Mouse (Mus musculus): ENCODE results near the gene Cemip. TPM values are rescaled to one million over a fixed set of nuclear protein-coding genes. Genes with fewer than 3 reads are reported as not detected.
A peak's percentile ranks its signal among the peaks of the same experiment; 100 is the strongest.

The Cemip gene
- polyA plus RNA-seq, 1 experiment from 2014 or later = not detected

DNA sequence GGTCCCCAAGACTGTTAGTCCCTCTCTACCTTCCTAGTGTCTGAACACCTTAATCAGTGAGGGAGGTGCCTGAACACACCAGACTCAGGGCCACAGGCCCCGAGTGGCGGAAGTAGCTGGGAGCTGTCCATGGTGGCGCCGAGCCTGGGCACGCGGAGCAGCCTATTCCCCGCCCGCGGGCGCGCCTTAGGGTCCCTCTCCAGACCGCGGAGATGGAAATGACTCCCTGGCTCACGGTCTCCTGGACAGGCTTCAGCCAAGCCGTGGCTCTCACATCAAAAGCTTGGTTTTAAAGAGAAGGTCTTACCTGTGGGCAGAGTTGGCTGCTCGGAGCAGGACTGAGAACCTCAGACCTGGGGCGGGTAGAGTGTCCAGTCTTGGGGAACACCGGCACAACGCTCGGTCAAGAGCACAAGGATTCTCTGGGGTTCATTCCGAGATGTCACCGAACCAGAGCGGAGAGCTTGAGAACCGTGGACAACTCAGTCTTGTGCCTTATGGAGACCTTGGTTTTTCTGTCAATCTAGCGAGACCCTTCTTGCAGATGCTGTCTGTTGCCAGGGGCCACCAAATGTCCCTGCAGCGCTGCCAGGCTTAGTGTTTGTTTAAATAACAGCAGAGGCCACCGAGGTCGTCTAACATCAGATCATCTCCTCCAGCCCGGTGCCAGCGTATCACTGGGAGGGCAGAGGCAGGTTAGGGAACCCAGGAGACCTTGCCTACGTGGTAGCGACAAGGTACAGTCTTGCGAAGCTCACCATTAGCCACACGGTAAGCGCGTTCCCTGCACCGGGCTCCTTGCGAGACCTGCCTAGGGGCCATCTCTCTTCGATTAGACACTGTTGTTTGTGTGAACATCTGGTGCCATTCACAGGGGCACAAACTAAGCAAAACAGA lies 1.0 kb downstream of the Cemip start:
- Histone ChIP-seq H3K4me1 (ENCODE audit: control insufficient read depth, low read depth, low read length) (no peaks in the 10 kb centered on the region), H3K4me2 (ENCODE audit: low read depth, low read length) (no peak overlapping the region), H3K27ac (ENCODE audit: low read length) (no peak overlapping the region), H3K36me3 (ENCODE audit: control insufficient read depth, insufficient read depth) (no peaks in the 10 kb centered on the region), H3K4me3 (ENCODE audit: low read depth, low read length) (no peak overlapping the region), H3K9ac (ENCODE audit: low read depth, low read length) (no peak overlapping the region), H3K9me3 (replicated peaks; ENCODE audit: control insufficient read depth, low read length) (no peaks in the 10 kb centered on the region), H3K27me3 (ENCODE audit: control insufficient read depth, insufficient read depth, low read depth, low read length) (peaks cover 32% of the 10 kb centered on the region)
- ATAC-seq (ENCODE audit: low read depth) = no peak; the same call in 1 of the 2 replicates
- WGBS (ENCODE audit: insufficient replicate concordance) = 5% methylated on average over 39 of the region's 39 CpGs

DNA sequence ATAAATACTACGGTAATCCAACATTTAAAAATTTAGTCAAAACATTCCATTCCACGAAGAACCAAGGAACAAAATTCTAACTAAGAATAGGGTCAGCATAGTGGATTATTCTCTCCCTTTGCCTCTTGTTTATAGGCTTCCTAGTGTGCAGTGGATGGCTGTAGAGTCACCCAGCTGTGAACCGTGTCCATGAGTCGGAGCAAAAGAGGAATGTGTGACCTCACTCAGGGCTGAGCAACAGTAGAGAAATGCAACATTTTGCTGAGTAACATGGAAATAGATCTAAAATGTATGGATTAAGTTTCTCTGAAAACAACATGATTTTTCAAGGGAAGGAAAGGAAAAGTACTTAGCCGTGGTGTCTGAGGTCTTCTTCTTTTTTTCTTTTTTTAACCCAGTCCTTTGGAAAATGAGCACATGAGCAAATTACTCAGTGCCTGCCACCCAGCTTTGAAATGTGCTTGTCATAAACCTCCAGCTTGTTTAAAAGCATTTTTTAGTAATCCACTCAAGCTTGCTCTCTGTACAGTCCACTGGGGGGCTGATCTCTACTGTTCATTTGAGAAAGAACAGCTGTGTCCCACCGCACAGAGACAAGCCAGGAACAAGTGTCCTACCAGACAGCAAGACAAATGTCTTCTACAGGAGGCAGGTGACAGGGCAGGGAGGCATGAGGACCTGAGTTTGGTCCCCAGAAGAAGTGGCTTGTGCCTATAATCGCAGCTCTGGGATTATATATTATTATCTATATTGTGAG lies 8.9 kb downstream of the Cemip start:
- no peak overlapping the region for H3K4me2 ChIP-seq (ENCODE audit: low read depth, low read length)

DNA sequence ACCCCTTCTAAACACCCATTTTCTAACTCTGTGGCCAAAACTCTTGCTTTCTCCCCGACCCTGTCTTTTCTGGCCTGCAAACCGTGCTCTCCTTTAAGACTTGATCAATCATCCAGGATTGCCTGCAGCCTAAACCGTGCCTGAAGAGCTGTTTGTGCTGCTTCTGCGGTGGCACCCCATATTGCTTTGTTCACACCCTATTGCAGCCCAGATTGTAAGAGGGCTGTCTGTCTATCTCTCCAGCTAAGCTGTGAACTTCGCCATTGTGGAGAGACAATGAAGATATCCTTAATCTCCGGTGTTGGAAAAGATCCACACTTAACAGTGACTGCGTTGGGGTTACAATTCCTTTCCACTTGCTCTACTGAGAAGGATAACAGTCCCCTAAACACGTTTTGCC lies 12.0 kb downstream of the Cemip start:
- H3K9ac ChIP-seq (ENCODE audit: low read depth, low read length) = no peak overlapping the region

More for the DNA sequence above, 8.9 kb downstream of the Cemip start:
- Histone ChIP-seq H3K27me3 (ENCODE audit: control insufficient read depth, insufficient read depth, low read depth, low read length) (no peaks in the 10 kb centered on the region), H3K36me3 (ENCODE audit: control insufficient read depth, insufficient read depth) (no peaks in the 10 kb centered on the region), H3K9ac (ENCODE audit: low read depth, low read length) (no peak overlapping the region), H3K27ac (ENCODE audit: low read length) (no peak overlapping the region), H3K9me3 (replicated peaks; ENCODE audit: control insufficient read depth, low read length) (no peaks in the 10 kb centered on the region), H3K4me1 (ENCODE audit: control insufficient read depth, low read depth, low read length) (no peaks in the 10 kb centered on the region), H3K4me3 (ENCODE audit: low read depth, low read length) (no peak overlapping the region)
- ATAC-seq (ENCODE audit: low read depth) = no peak
- WGBS (ENCODE audit: insufficient replicate concordance) = 54% methylated on average over 7 of the region's 7 CpGs

DNA sequence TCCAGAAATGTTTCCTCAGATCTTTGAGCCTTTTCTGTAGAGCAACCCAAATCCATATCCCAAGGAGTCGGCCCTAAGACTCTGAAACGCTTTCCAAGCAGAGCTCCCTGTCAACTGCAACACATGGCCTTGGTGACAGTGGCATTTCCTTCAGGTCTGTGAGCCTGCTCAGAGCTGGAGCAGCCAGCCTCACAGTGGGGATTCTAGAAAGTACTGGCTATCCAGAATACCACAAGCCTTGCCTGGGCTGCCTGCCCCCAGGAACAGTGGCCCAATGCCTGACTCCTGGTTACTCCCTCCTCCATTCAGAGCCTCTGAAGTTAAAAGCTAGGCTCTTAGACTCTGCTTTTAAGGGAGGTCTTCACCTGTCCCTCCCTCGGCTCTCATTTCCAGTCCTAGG lies 12.4 kb downstream of the Cemip start:
- H3K4me3 ChIP-seq (ENCODE audit: low read depth, low read length) = no peak overlapping the region

More for the DNA sequence above, 12.0 kb downstream of the Cemip start:
- Histone ChIP-seq H3K4me2 (ENCODE audit: low read depth, low read length) (no peak overlapping the region), H3K4me1 (ENCODE audit: control insufficient read depth, low read depth, low read length) (no peaks in the 10 kb centered on the region), H3K9me3 (replicated peaks; ENCODE audit: control insufficient read depth, low read length) (no peaks in the 10 kb centered on the region), H3K27me3 (ENCODE audit: control insufficient read depth, insufficient read depth, low read depth, low read length) (no peaks in the 10 kb centered on the region), H3K36me3 (ENCODE audit: control insufficient read depth, insufficient read depth) (no peaks in the 10 kb centered on the region), H3K27ac (ENCODE audit: low read length) (no peak overlapping the region), H3K4me3 (ENCODE audit: low read depth, low read length) (no peak overlapping the region)
- WGBS (ENCODE audit: insufficient replicate concordance) = 39% methylated on average over 8 of the region's 8 CpGs
- ATAC-seq (ENCODE audit: low read depth) = no peak

DNA sequence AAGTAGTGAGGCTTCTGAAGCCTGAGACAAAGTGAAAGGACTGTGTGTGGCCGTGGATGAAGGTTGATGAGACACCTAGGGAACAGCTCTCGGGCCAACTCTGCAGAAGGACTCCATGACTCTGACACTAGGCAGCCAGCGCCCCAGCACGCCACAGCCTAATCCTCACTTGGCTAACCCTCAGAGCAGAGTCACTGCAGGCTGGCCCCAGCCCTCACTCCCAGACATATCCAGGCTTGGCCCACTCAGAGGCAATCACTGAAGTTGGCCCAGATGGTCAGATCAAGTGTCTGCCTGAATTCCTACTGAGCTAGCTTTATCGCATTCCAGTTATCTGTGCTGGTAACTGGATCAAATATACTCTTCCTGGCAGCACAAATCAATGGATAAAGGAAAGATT lies 17.4 kb downstream of the Cemip start:
- ATAC-seq (ENCODE audit: low read depth) = no peak

More for the DNA sequence above, 12.4 kb downstream of the Cemip start:
- Histone ChIP-seq H3K4me1 (ENCODE audit: control insufficient read depth, low read depth, low read length) (no peaks in the 10 kb centered on the region), H3K9ac (ENCODE audit: low read depth, low read length) (no peak overlapping the region), H3K27ac (ENCODE audit: low read length) (no peak overlapping the region), H3K9me3 (replicated peaks; ENCODE audit: control insufficient read depth, low read length) (no peaks in the 10 kb centered on the region), H3K4me2 (ENCODE audit: low read depth, low read length) (no peak overlapping the region), H3K27me3 (ENCODE audit: control insufficient read depth, insufficient read depth, low read depth, low read length) (no peaks in the 10 kb centered on the region), H3K36me3 (ENCODE audit: control insufficient read depth, insufficient read depth) (no peaks in the 10 kb centered on the region)
- 52% methylated on average over 3 of the region's 3 CpGs for WGBS (ENCODE audit: insufficient replicate concordance)
- ATAC-seq (ENCODE audit: low read depth) = no peak

DNA sequence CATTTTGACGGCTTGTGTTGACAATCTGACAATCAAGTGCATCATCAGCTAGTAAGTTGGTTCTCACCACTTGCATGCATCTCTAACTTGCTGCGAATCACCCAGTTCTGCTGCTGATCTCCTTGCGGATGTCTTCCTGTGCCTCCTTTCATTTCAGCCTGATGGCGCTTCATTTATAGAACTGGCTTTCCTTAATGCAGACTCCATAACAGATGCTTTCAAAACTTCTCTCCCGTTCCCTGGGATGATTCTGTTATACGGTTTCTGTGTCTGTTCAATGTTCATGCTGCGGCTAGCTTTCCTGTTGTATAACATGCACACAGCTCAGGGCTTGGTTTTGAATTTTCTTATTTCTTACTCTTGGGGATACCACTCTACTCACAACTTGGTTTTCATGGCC lies 26.5 kb downstream of the Cemip start:
- Histone ChIP-seq H3K4me3 (ENCODE audit: low read depth, low read length) (no peak overlapping the region), H3K9ac (ENCODE audit: low read depth, low read length) (no peak overlapping the region), H3K4me1 (ENCODE audit: control insufficient read depth, low read depth, low read length) (no peaks in the 10 kb centered on the region), H3K9me3 (replicated peaks; ENCODE audit: control insufficient read depth, low read length) (no peaks in the 10 kb centered on the region), H3K4me2 (ENCODE audit: low read depth, low read length) (no peak overlapping the region), H3K36me3 (ENCODE audit: control insufficient read depth, insufficient read depth) (no peaks in the 10 kb centered on the region), H3K27me3 (ENCODE audit: control insufficient read depth, insufficient read depth, low read depth, low read length) (no peaks in the 10 kb centered on the region), H3K27ac (ENCODE audit: low read length) (no peak overlapping the region)
- 68% methylated on average over 7 of the region's 7 CpGs for WGBS (ENCODE audit: insufficient replicate concordance)
- ATAC-seq (ENCODE audit: low read depth) = no peak

More for the DNA sequence above, 17.4 kb downstream of the Cemip start:
- H3K36me3 ChIP-seq (ENCODE audit: control insufficient read depth, insufficient read depth) = no peaks in the 10 kb centered on the region
- H3K27ac ChIP-seq (ENCODE audit: low read length) = no peak overlapping the region
- whole genome bisulfite sequencing (ENCODE audit: insufficient replicate concordance) = 58% methylated on average over 5 of the region's 5 CpGs
- no peaks in the 10 kb centered on the region for H3K9me3 ChIP-seq (replicated peaks; ENCODE audit: control insufficient read depth, low read length)
- H3K27me3 ChIP-seq (ENCODE audit: control insufficient read depth, insufficient read depth, low read depth, low read length) = no peaks in the 10 kb centered on the region
- H3K9ac ChIP-seq (ENCODE audit: low read depth, low read length) = no peak overlapping the region
- H3K4me2 ChIP-seq (ENCODE audit: low read depth, low read length) = no peak overlapping the region
- H3K4me1 ChIP-seq (ENCODE audit: control insufficient read depth, low read depth, low read length) = no peaks in the 10 kb centered on the region
- H3K4me3 ChIP-seq (ENCODE audit: low read depth, low read length) = no peak overlapping the region

GRCm38 (mm10) chr7:84055961-84056629 lies 30.2 kb downstream of the Cemip start:
- peak; percentile 32; the same call in 1 of the 2 replicates for ATAC-seq (ENCODE audit: low read depth)
- no peaks in the 10 kb centered on the region for H3K36me3 ChIP-seq (ENCODE audit: control insufficient read depth, insufficient read depth)
- H3K4me1 ChIP-seq (ENCODE audit: control insufficient read depth, low read depth, low read length) = no peaks in the 10 kb centered on the region
- no peak overlapping the region for H3K9ac ChIP-seq (ENCODE audit: low read depth, low read length)
- no peaks in the 10 kb centered on the region for H3K27me3 ChIP-seq (ENCODE audit: control insufficient read depth, insufficient read depth, low read depth, low read length)
- no peak overlapping the region for H3K4me3 ChIP-seq (ENCODE audit: low read depth, low read length)
- no peak overlapping the region for H3K4me2 ChIP-seq (ENCODE audit: low read depth, low read length)
- WGBS (ENCODE audit: insufficient replicate concordance) = 54% methylated on average over 7 of the region's 7 CpGs
- no peak overlapping the region for H3K27ac ChIP-seq (ENCODE audit: low read length)
- H3K9me3 ChIP-seq (replicated peaks; ENCODE audit: control insufficient read depth, low read length) = no peaks in the 10 kb centered on the region

- Histone ChIP-seq H3K4me1 (ENCODE audit: control insufficient read depth, low read depth, low read length) (no peaks in the 10 kb centered on the region), H3K27ac (ENCODE audit: low read length) (no peak overlapping the region), H3K9me3 (replicated peaks; ENCODE audit: control insufficient read depth, low read length) (no peaks in the 10 kb centered on the region), H3K4me3 (ENCODE audit: low read depth, low read length) (no peak overlapping the region), H3K36me3 (ENCODE audit: control insufficient read depth, insufficient read depth) (no peaks in the 10 kb centered on the region), H3K9ac (ENCODE audit: low read depth, low read length) (no peak overlapping the region), H3K4me2 (ENCODE audit: low read depth, low read length) (no peak overlapping the region), H3K27me3 (ENCODE audit: control insufficient read depth, insufficient read depth, low read depth, low read length) (no peaks in the 10 kb centered on the region)
- ATAC-seq (ENCODE audit: low read depth) = no peak
- WGBS (ENCODE audit: insufficient replicate concordance) = 70% methylated on average over 7 of the region's 7 CpGs
Measured at GRCm38 (mm10) chr7:84053856-84054255, 32.4 kb downstream of the Cemip start.
